Mouse (Mus musculus): Measurements from ENCODE around the gene Bend7.

The Bend7 gene

DNA sequence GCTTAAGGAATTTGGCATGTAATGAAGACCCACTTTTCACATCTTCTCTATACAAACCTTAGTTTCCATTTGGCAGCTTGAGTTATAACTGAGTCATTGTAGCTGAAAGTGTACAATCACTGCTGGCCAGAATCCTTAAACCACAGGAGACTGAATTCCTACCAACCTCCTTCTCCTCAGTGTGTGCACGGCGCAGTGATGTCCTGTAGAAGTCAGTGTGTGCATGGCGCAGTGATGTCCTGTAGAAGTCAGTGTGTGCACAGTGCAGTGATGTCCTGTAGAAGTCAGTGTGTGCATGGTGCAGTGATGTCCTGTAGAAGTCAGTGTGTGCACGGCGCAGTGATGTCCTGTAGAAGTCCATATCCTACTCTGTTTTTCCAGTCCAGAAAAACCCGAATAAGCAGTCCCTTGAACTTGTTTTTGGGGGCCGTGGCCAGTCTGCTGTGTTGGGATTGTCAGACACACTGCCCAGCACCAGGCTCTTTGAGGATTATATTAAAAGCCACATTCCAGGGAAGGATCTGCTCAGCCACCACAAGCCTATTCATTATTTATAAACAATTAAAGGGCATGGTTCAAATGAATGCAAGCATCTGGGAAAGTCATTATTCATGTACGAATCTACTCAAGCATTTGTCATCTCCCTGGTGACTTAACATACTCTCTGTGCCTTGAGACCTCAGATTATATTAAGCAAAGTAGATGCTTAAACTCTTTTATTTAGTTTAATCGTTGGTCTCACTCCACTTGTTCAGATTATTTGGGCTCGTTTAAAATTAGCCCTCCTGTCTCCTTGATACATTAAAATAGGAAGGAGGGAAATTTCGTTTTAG is 65.4 kb downstream of the Bend7 start:
- no peak for DNase-seq

DNA sequence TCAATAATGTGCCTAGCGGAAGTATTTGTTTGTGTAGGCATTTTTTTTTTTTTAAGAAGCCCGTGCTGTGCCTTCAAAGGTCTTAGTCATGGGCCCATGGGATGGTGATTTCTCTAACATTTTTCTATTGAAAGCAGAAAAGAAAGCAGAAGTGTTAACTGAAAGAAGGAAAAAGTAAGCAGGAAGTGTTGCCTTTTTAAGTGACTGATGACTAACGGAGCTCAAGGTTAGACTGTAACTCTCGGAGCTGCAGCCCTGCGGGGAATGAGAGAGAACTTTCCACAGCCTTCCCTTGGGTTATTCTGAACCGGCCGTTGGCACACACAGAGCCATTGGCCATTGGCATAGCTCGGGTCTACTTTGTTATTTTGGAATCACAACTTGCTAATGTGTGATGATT is 66.4 kb downstream of the Bend7 start:
- DNase-seq = no peak

DNA sequence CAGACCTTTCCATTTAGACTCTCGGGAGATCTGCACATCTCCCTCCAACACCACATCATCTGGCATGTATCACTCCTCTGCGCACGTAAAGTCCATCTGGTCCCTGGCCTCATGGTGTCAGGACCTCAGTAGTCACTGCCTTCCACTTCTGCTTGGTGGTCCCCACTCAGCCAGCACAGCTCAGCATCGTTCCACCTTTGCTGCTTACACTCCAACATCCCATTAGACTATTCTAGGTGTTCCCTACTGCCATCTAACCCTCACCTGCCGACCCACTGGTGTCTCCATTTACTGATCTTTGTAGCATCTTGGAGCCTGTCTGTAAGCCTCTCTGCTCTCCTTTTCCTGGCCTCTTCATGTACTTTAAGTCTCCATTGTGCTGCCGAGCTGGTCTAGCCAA is 67.4 kb downstream of the Bend7 start:
- no peak for DNase-seq

DNA sequence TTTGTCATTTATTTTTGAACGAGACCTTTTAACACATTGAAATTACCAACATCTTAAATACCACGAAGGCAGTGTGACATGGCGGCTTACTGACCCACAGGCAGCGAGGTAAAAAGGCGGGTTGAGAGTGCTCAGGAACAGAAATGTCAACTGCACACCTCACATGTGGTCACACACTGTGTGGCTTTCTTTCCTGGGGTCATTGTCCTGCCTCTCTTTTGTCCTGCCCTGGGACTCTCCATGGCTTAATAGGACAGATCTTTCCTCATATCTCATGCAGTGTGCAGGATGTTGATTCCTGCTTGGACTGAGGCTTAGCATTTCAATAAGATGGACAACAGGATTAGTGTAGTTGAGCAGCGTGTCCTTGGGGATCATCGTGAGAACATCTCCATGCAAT is 69.6 kb downstream of the Bend7 start:
- DNase-seq = no peak

DNA sequence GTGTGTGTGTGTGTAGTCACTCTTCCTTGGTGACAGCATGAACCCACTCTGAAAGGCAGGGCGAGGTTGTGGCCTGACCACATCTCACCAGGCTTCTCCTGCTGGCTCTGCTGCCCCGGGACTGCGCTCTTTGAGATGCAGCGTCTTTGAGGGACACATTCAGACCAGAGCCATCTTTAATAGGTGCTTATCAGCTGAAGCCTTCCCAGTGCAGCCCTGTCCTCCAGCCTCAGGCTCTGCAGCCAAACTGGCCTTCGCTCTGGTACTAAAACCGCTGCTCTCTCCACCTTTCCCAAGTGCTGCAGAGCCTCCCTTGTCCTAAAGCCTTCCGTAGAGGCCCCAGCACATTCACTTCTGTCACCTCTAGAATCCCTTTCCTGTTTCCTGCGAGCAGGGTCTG is 74.0 kb downstream of the Bend7 start:
- DNase-seq = no peak

DNA sequence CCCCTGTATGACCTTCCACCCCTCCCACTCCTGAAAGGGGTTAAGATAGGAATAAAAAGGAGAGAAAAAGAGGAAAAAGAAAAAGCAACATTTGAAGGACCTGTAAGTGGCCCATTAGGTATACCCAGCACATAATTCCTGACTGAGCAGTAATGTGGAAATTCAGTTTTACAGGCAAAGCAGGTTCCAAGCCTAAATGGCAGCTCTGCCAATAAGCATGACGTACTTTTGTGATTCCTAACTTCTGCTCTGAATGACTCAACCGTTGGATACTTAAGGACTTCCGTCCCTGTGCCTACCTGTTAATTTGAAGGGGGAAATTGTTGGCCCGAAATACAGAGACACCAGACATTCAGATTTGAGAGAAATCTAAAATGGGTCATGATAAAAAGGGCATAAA is 74.9 kb downstream of the Bend7 start:
- peak in 1 of 2 experiments; percentile 3 for DNase-seq

DNA sequence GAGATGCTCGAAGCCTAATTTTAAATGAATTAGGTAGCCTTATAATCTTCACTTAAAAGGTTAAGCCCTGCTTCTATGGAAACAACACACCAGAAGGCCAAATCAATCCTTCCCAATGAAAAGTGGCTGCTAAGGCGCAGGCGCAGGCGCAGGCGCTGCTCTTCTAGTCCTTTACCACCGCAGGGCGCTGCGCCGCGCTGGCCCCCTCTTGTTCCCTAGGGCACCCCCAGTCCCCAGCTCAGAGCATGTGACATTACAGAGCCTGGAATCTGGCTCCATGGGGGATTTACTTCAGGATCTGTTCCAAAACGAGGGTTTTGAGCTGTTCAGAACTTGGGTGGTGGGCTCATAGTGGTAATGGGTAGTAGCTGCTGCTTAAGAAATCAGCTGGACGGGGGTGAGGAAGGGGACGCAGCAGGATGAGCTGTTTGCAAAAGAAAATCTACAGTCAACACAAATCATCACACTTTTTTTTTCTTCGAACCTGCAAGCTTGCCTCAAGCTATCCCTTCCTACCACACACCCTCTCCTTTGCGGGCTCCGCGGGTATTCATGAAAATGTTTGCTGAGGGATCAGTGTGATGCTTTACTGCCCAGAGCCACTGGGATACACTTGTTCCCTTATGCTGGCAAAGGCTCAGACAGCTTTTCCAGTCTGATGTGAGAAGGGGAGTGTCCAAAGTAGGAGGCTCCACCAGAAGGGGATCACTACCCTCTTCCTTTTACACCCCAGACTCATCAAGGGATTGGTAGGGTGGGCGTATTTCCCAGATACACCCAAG is 85.0 kb downstream of the Bend7 start:
- no peak for DNase-seq

DNA sequence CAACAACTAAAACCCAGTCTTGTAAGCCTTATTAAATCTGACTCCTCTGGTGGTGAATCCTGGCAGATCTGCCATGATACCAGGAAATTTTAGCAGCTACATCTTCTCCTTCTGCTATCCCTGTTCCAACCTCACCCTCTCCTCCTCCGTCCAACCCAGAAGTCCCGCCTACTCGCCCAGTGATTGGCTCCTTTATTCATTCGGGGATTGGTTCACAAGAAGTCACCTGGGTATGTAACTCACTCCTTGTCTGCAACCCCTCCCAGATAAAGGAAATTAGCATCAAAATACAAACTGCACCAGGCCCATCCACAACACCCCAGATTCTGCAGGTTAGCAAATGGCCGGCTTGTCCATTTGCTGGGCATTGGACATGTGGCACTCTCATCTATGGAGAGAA is 98.7 kb downstream of the Bend7 start:
- DNase-seq = no peak

DNA sequence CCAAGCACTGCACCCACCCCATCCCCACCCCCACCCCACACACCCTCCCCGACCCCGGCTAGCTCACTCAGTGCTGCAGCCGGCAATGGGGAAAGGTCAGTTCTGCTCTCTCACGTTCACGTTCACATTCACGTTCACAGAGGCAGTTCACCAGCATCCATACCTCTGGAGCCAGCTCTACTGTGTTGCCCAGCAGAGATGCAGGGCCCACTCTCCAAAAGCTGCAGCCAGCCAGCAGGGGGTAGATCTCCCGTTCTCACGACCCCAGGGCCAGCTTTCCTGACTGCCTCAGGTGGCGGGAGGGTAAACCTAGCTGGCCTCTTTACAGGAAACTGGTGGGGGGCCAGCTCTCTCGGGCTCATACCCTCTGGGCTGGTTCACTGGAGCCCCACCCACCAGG is 100.0 kb downstream of the Bend7 start:
- DNase-seq = no peak

DNA sequence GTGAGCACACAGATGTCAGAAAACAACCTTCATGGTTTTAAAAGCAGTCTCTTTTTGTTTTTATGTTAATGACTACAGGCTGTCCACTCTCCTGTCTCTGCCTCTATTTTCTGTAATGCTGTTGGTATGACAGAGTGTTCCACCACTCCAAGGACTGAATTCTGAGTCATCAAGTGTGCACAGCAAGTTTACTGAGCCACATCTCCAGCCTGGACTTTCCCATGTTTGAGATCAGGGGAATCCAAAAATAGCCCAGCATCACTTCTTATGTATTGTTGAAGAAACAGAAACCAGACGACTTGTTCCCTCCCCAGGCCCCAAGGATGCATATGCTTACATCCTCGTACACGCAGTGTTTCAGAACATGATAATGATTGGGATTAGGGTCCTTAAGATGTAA is 102.6 kb downstream of the Bend7 start:
- DNase-seq = no peak

DNA sequence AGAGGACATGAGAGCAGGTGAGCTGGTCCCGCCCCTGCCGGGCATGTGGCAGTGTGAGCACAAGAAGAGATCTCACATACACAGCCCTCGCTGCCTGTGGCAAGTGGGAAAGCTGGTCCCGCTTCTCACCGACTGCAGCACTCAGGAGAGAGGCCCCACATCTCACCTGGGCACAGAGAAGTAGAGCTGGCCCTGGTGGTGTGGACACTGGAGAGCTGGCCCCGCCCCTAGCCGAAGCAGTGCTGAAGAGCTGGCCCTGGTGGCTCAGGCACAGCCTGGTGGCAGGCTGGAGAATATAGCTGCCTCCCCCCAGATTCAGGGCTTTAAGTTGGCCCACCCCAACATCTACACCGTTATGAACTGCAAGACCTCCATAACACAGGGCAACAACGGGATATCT is 106.4 kb downstream of the Bend7 start:
- DNase-seq = peak in 1 of 2 experiments; percentile 14

DNA sequence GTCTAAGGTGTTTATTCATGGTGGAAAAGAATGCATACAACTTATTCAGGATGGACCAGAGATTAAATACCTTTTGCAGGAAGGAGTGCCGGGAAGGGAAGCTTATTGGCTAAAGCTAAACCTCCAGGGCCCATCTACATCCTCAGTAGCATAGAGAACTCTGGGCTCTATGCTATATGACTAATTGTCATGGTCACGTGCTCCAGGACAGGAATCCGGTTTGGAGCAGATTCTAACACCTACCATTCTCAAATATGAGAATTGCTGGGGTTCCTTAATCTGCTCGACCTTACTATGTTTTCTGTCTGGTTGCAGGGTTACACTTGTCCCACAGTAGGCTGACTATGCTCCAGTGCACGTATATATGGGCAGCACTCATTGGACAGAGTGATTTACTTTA is 110.4 kb downstream of the Bend7 start:
- no peak for DNase-seq

DNA sequence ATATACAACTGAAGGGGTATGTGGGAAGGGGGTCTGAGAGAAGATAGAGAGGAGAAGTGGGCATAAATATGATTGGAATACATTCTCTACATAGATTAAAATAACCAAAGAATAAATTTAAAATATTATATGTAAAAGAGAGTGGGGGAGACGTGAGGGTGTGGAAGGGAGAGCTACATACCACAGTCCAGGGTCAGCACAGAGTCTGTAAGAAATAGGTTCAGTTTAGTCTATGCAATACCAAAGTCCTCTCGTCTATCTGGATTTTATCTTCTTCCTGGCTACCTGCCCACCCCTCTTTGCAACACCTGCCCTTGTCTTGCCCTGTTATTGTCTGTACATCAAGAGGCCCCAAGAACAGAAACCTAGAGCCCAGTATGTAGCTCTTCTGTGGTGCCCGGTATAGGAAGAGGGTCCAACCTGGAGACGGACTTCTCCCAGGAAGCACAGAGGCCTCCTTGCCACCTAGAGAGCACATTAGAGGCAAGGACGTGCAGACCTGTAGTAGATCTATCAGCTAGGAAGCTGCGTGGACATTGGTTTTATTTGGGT is 110.9 kb downstream of the Bend7 start:
- no peak for DNase-seq

DNA sequence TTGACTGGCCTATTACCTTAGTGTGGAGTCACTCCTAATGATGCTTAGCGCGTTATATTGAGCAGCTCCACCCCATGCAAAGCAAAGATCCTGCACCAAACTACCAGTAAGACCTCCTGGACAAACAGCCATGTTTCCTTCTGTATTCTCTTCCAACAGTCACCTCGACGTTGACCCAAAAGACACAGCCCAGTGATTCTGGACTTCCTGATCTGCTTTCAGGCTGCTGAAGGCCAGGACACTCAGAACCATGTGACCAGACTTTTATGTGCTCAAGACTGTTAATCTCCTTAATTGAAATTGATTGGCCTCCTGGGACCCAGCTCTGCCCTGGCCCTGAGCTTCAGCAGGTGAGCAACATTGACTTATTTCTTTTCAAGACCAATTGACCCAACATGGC is 111.4 kb downstream of the Bend7 start:
- DNase-seq = no peak

DNA sequence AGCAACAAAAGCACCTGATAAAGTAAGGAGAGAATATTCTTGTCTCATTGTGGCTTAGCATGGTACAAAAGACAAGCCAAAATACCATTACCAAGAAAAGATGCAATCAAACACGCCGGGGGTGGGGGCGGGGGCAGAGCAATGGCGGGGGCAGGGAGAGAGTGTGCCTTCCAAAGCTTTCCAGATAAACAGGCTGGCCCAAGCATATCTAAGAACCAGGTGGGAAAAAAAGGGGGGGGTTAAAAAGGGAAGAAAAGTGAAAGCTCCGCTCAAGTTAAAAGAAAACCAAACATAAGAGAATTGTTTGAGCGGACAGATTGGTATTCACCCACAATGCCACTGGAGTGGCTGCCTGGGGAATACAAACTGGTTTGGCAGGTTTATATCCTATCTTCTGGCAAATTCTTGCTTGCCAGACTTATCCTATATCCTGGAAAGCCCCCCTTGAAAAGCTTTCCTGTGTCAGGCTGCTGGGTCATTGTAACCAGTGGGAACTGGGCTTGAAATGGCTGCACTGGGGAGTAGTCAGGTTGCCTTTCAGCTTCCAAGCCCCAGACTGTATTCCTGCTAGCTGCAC is 111.9 kb downstream of the Bend7 start:
- DNase-seq = peak in 1 of 2 experiments; percentile 18

DNA sequence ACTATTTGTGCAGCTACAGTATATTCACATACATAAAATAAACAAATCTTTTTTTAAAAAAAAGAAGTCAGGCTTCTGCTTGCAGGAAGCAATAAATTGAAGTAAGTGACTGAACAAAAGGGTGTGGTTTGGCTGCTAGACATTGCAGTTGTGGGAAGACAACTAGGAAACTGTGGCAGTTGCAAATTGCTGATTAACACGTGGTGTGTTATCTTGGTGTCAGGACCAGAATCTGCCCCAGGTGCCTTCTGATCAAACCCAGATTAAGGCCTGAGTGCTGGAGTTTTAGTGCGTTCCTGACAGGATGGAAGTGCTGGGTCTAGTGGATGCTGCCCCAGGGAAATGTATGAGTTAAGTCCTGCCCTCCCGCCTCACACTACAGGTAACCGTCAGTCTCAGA is 113.9 kb downstream of the Bend7 start:
- no peak for DNase-seq

DNA sequence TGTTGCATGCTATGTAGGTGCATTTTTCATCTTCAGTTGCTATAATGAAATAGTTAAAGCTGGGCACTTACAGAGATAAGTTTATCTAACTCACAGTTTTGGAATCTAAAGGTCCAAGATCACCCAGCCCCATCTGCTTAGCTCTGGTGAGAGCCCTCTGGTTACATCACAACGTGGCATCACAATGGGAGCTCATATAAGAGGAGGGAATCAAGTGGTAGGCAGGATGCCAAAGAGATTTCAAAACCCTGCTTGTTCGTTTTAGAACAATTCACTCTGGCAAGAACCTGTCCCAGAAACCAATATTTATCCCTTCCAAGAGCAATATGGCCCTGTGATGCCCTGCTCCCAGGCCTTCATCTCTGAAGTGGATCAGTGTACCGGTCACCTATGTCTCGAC is 114.5 kb downstream of the Bend7 start:
- peak; percentile 6 to 66 for DNase-seq

DNA sequence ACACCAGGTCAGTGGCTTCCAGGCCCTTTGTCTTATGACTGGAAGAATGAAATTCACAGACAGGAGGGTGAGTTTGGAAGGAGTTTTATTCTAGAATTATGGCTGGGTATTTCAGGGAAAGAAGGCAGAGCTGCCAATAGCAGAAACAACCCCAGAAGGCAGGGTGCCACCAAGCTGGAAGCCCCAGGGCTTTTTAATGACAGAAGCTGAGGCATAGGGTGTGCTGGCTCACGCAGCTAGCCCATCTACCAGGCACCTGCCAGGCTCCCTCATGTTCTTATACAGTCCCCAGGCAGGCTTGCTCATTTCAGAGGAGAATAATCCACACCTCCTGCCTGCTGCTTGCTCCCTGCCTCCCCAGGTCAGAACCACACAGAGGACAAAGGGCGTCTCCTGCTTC is 131.8 kb downstream of the Bend7 start:
- DNase-seq = no peak
